Mouse (Mus musculus) hindbrain, embryonic 11.5 days (tissue): ENCODE results near the gene Prr18. TPM values are rescaled to one million over a fixed set of nuclear protein-coding genes. Genes with fewer than 3 reads are reported as not detected.

Experiments
- ATAC-seq: fragments of 200-750 bp; cut with Nextera tagmentation; 2 replicates; pipeline ENCODE4 v1.8.0; 2017; ENCODE audit warnings: mild to moderate bottlenecking, moderate TSS enrichment, moderate library complexity; ENCODE audit not compliant: low FRiP score
- DNase-seq: peaks from one replicate; pipeline ENCODE4 v3.0.0-alpha.2; 2015; ENCODE audit warnings: low spot score
- H3K27ac ChIP-seq: fragments of 300-500 bp; sonication (generic); 2 replicates; pipeline ENCODE4 v1.5.1; 2014; ENCODE audit warnings: mild to moderate bottlenecking, low read depth, low read length
- H3K27me3 ChIP-seq: fragments of 300-500 bp; sonication (generic); 2 replicates; pipeline ENCODE4 v1.6.1; 2014; ENCODE audit warnings: mild to moderate bottlenecking, low read length, moderate library complexity, mixed read lengths; ENCODE audit not compliant: control insufficient read depth, insufficient read depth
- H3K36me3 ChIP-seq: fragments of 300-500 bp; sonication (generic); 2 replicates; pipeline ENCODE4 v1.6.1; 2014; ENCODE audit warnings: mild to moderate bottlenecking, low read length, moderate library complexity, mixed read lengths; ENCODE audit not compliant: control insufficient read depth, insufficient read depth
- H3K4me1 ChIP-seq: fragments of 300-500 bp; sonication (generic); replicated peaks from 2 replicates; pipeline ENCODE4 v1.6.1; 2014; ENCODE audit warnings: low read length, mixed read lengths; ENCODE audit not compliant: control insufficient read depth, insufficient read depth
- H3K4me2 ChIP-seq: fragments of 300-500 bp; sonication (generic); replicated peaks from 2 replicates; pipeline ENCODE4 v1.6.1; 2014; ENCODE audit warnings: mild to moderate bottlenecking, low read depth, low read length
- H3K4me3 ChIP-seq: fragments of 300-500 bp; sonication (generic); 2 replicates; pipeline ENCODE4 v1.5.1; 2014; ENCODE audit warnings: low read depth, low read length
- H3K9ac ChIP-seq: fragments of 300-500 bp; sonication (generic); 2 replicates; pipeline ENCODE4 v1.6.1; 2014; ENCODE audit warnings: low read depth, low read length
- H3K9me3 ChIP-seq: fragments of 300-500 bp; sonication (generic); 2 replicates; pipeline ENCODE4 v1.6.1; 2016; ENCODE audit warnings: low read length; ENCODE audit not compliant: control insufficient read depth
- WGBS: fragments of 180-500 bp; shearing (Covaris S2); extraction: QIAGEN DNeasy Blood & Tissue Kit; methylation state at CpG from one replicate; pipeline ENCODE4 v1.1.7; 2014; 5-methylcytosine and 5-hydroxymethylcytosine counted together
- polyA plus RNA-seq: library from polyadenylated mRNA; unstranded; fragments of >200 nt; fragmentation: Nextera tagmentation; extraction: Ambion mirVana; gene quantifications from 2 replicates; pipeline ENCODE4 v1.2.1, GENCODE M21; 2014

Gene Prr18
- polyA plus RNA-seq, 1 experiment from 2014 or later = 1.5 TPM

DNA sequence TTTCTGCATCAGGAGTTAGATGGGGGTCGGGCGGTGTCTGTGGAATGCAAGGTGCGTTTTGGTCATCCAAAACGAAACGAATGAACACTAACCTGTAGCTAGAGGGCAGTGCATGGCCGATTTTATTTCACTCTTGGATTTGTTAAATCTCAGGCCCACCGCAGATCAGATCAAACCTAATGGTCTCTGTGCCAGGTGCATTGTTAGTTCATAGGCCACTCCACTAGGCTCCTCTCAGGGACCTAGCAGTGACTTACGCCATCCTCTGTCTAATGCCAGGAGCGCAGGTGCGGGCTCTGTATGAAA is 52.5 kb downstream of the Prr18 start:
- Histone ChIP-seq H3K4me1 (no peaks in the 10 kb centered on the region; the same call in 1 of the 2 replicates), H3K27me3 (peaks cover 33% of the 10 kb centered on the region), H3K27ac (no peak overlapping the region), H3K4me3 (no peak overlapping the region), H3K36me3 (no peaks in the 10 kb centered on the region), H3K9ac (no peak overlapping the region), H3K4me2 (no peak overlapping the region), H3K9me3 (no peaks in the 10 kb centered on the region)
- 6% methylated on average over 10 of the region's 10 CpGs for WGBS
- DNase-seq (no peak), ATAC-seq (no peak)

DNA sequence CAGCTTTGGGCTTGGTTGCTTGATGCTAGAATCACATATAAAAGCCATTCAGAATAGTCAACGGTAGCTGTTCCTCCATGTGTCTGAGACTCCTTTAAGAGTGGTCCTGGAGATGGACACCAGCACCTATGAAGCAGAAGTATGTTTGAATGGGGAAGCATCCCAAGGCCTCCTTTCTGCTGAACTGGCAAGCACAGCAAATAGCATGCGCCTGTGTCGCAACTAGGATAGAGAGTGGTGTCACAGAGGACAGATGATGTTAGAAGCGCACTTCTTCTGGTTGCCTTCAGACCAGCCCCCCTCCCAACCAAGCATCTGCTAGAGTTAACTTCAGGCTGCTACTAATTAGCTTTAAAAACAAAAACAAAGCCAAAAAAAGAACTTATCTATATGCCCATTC is 53.2 kb downstream of the Prr18 start:
- Histone ChIP-seq H3K4me2 (no peak overlapping the region), H3K27me3 (peaks cover 33% of the 10 kb centered on the region)
- WGBS = 58% methylated on average over 4 of the region's 4 CpGs

More for the DNA sequence above, 53.2 kb downstream of the Prr18 start:
- Histone ChIP-seq H3K36me3 (no peaks in the 10 kb centered on the region), H3K4me3 (no peak overlapping the region), H3K4me1 (no peaks in the 10 kb centered on the region; the same call in 1 of the 2 replicates), H3K9ac (no peak overlapping the region), H3K9me3 (no peaks in the 10 kb centered on the region), H3K27ac (no peak overlapping the region)
- DNase-seq = no peak
- no peak for ATAC-seq

Other genes with a start within 250 kb of the Prr18 start
- 0.96 TPM in 1 of 2 replicates, not detected in the other for gene Gm49673, start 189.7 kb upstream of the Prr18 start, polyA plus RNA-seq
- gene Rnaset2a, start 189.4 kb upstream of the Prr18 start, polyA plus RNA-seq = 14.9 and 15.9 TPM in 2 replicates
- gene Fgfr1op, start 172.0 kb upstream of the Prr18 start, polyA plus RNA-seq = 45.9 and 51.2 TPM in 2 replicates
- gene Ccr6, start 101.4 kb upstream of the Prr18 start, polyA plus RNA-seq = not detected in 2 replicates
- 116 and 125 TPM in 2 replicates for gene Mpc1, start 54.6 kb upstream of the Prr18 start, polyA plus RNA-seq
- 72.5 and 79.6 TPM in 2 replicates for gene Sft2d1, start 26.4 kb upstream of the Prr18 start, polyA plus RNA-seq
- 0.53 and 0.59 TPM in 2 replicates for gene T2, start 18.5 kb downstream of the Prr18 start, polyA plus RNA-seq
- gene T, start 97.0 kb downstream of the Prr18 start, polyA plus RNA-seq = 0.22 and 0.85 TPM in 2 replicates
- gene Pde10a, start 187.9 kb downstream of the Prr18 start, polyA plus RNA-seq = 5.7 and 7.6 TPM in 2 replicates
- gene Gm17087, start 229.5 kb downstream of the Prr18 start, polyA plus RNA-seq = not detected in 2 replicates